Mouse (Mus musculus): Measurements from ENCODE around the gene Tbc1d12.

The Tbc1d12 gene

DNA sequence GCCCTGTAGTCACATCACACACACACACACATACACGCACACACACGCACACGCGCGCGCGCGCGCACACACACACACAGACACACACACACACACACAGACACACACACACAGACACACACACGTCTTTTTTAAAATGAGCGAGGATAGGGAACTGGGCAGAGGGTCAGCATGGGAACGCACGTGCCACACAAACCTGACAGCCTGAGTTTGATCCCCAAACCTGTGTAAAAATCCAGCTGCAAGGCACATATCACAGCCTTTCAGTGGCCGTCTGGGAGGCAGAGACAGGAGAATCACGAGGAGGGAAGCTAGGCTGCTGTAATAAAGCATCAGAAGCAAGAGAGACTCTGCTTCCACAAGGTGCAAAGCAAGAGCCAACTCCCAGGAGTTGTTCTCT lies 78.5 kb downstream of the Tbc1d12 start:
- no peak for DNase-seq

DNA sequence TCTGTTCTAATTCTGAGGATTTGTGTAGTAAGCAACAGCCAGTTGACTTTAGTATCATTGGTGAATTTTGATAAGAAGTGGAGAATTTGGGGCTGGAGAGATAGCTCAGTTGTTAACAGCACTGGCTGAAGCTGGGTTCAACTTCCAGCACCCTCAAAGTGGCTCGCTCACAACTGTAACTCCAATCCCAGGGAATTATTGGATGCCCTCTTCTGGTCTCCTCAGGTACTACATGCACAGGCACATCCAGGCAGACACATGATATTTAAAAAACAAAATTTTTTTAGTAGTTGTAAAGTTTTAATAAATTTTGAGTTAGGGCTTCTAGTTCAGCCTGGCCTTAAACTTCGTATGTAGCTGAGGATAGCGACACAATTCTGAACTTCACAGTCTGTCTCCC lies 79.3 kb downstream of the Tbc1d12 start:
- DNase-seq = no peak

DNA sequence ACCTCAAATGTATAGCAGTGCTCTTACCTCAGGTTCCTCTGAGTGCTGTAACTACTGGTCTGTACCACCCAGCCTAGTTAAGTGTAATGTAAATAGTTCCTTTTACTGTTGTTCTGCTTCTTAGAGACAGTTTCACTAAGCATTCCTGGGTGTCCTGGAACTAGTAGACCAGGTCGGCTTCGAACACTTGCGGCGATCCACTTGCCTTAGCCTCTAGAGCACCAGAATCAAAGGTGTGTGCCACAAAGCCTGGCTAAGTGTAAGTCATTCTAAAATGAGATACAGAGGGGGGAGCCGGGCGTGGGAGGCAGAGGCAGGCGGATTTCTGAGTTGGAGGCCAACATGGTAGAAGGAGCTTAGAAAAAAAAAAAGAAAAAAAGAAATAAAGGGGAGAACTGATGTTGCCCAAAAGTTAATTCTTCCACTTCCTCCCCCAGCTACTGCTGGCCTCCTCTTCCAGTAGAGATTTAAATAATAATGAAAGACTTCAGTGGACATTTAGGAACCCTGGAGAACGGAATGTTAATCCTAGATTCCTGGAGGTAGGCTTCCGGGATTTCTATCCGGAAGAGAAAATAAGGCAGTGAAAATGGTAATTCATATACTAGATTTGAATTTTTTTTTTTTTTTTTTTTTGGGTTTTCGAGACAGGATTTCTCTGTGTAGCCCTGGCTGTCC lies 92.2 kb downstream of the Tbc1d12 start:
- DNase-seq = no peak

DNA sequence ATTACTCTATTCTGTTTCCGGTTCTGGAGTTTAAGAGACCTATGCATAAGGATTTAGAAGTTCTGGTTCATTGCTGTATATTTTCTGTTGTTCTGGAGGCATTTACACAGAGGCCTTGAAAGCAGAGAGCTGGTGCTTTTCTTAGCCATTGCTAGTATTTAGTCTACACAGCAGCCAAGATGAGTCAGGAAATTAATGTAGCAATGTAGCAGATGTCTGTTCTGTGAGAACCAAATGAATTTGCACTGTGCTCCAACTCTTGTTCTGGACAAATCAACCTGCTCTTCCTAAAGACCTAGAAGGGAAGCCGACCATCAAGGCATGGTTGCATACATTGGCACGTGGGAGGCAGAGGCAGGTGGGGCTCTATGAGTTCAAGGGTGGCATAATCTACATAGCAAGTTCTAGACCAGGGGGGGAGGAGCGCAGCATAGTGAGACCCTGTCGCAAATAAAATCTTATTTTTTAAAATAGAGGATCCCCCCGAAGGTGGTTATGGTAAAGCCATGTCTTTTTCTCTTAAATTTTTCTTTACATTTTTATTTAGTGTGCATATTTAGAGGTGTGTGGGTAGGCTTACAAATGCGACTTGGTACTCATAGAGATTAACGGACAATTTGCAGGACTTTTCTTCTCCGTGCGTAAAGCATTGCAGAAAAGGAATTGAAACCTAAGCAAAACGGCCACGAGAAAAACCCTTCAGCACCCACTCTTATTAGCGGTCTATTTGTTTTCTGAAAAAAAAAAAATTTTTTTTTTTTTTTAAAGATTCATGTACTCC lies 93.3 kb downstream of the Tbc1d12 start:
- DNase-seq = no peak

DNA sequence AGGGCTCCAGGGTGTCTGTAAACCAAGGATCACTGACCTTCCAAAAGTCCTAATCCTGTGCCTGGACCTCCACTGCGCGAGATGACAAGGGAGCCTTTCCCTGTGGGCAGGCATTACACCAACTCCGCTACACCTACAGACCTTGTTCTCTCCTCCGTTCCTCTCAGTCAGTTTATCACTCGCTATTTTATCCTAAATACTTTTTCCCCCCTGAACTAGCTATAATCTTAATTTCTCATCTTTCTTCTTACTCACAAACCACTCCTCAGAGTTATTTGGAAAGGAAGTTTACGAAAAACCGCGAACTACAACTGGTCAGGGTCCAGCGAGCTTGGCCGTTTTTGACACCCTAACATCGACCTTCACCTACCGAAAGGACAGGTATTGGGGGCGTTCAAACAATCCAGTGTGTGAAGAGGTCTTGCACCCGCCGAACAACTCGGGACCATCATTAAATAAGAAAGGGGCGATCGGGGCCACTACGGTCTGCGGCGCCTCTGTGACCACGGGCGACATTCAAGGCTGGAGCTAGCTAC lies 93.9 kb downstream of the Tbc1d12 start:
- DNase-seq = no peak

DNA sequence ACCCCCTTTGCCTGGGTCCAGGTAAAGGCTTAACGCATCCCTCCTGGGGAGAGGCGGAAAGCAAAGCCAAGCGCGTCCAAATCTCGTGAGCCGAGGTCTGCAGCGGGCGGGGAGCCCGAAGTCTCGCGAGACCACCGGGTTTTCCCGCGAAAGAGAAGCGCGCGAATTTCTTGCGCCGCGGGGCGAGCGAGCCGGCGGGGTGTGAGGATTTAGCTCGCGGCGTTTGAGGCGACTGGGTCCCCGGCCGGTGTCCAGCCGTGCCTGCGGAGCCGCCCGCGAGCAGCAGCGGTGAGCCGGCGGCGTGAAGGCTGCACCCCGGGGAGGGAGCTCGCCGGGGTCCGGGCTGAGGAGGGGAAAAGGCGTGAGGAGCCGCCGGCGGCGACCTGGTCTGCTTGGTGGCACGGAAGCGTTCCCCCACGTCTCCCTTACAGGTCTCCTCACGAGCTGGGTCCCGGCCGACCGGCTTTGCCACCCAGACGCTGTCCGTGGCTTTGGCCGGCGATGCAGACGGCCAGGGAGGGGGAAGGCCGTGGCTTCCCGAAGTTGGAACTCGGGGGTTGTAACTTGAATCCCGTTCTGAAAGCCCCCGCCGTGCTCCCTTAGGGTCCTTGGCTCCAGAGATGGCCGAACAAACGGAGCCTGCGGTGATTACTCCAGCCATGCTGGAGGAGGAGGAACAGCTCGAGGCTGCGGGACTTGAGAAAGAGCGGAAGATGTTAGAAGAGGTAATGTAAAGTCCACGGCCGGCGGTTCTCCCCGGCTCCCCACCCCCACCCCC lies 94.6 kb downstream of the Tbc1d12 start, which contains the start of gene Hells:
TSS of gene Hells (plus strand) at position 128 of the 778 bp plus-strand sequence.
- DNase-seq = peak; percentile 59

DNA sequence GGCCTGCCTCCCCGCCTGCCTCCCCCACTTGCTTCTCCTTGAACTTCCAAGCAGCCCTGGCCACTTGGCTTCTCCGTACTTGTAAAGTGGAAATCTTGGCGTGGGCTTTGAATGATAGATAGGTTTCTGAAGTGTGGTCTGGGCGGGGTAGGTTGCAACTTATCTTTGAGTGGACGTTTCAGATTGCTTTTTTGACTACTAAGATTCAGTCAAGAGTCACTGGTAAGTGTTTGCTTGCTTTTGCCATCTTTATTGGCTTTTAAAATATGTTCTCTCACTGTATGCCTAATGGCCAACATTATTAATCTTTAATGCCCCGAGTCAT lies 95.1 kb downstream of the Tbc1d12 start:
- DNase-seq = no peak

DNA sequence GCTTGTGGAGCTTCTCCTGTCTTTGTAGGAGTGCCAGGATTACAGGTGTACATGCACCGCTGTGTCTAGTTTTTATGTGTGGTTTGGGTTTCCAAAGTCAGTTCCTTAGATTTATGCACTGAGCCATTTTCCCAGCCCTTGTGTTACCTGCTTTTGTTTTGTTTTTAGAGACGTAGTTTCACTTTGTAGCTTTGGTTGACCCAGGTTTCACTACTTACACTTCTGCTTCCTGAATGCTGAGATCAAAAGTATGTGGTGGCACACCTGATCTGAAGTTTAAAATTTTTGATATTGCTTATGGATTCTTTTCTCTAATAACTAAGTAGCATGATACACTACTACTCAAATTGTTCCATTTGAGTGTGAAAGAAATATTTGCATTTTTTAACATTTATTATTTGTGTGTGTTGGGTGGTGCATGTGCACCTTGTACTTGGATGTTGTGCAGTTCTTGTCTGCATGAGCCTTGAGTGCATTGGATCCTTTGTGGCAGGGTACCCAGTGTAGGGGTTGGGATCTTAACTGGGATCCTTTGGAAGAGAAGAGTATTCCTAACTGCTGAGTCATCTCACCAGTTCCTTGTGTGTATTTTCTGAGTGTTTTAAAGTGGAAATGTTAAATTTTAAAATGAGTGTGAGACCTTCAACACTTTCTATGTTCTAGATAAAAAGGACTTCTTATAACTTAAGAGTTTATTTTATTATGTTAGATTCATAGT lies 108.4 kb downstream of the Tbc1d12 start:
- no peak for DNase-seq
